Mouse (Mus musculus) left cerebral cortex, postnatal 36 days (tissue): ENCODE measurements at regions not wholly inside any gene's neighbourhood (a gene's known extent, or its start where the extent isn't known, plus 50 kb on each side); places are given as distances from the start of the nearest gene placed in this dataset.

Experiments used
- DNase-seq, 2 experiments: peaks; one replicate each; pipeline ENCODE4 v3.0.0; 2021 to 2022; ENCODE audit warnings: low spot score in 2 of 2, mixed read lengths in 1 of 2
- intact Hi-C: fragments of 180-260 bp; cut with DNase I; formaldehyde crosslinking; loops from one replicate; pipeline ENCODE4 v1.15.1; 2025

DNA sequence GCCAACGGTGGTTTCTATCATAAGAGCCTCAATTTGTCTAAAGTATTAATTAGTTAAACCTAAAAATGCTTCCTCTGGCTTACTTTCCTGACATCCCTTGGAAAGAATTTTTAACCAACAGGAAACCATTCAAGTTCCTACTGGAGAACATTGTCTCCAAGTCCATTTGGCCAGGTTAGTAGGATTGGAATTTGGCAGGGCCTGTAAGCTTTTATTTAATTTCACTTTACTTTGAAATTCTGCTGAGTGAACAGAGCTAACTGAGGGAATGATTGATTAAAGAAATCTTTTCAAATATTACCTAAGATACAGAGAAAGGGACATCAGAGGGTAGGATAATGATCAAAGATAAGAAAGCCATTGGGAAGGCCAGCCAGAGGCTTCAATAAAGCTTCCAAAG lies 102.4 kb upstream of the Sfrp2 start:
- intact Hi-C loops: no loop called here

DNA sequence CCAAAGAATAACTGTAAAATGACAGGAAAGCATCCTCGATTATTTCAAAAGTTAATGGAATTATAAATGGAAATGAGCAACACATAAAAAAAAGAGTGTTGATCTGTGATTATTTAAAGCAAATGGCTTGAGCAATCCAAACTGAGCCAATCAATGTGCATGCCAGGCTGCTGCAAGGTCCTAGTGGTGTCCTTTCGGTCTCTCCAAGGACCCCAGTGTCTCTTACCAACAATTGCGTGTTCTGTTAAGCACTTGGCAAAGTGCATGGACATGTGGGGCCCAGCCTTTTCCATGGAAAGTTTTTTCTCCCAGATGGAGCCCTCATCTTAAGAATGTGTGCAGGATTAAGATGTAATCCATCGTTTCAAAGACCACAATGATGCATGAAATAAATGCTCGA lies 90.0 kb upstream of the Sfrp2 start:
- intact Hi-C loops: no loop called here
- no peak for DNase-seq

More for the DNA sequence above, 102.4 kb upstream of the Sfrp2 start:
- DNase-seq: no peak

DNA sequence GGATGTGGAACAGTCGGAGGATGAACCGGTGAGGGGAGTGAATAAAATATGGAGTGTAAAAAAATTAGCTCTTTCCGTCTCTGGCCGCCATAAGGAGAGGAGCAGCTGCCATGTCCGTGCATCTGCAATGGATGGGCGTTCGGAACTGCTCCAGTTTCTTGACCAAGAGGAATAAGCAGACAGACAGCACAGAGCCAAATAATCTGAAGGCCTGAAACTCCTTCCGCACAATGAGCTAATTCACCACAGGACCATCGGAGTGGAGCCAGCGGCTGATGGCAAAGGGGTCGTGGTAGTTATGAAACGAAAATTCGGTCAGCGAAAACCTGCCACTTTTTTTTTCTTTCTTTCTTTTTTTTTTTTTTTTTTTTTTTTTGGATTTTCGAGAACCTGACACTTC lies 79.5 kb upstream of the Sfrp2 start:
- no peak for DNase-seq
- intact Hi-C loops: no loop called here

DNA sequence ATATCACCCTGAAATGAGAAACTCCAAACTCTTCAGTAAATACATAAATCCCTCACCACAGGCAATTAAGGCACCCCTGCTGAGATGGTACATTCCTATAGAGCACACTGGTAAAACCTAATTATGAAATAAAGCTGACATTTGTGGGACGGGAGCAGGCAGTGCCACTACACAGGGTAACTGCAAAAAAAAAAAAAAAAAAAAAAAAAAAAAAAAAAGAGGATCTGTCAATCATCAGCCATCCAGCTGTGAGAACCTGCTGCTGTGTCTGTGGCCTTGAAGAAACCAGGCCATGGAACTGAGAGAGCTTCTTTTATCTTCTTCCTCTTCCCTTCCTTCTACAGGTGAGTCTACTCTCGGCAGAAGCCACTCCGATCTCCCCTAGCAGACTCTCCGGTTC lies 78.6 kb upstream of the Sfrp2 start:
- DNase-seq: no peak
- intact Hi-C loops: no loop called here

DNA sequence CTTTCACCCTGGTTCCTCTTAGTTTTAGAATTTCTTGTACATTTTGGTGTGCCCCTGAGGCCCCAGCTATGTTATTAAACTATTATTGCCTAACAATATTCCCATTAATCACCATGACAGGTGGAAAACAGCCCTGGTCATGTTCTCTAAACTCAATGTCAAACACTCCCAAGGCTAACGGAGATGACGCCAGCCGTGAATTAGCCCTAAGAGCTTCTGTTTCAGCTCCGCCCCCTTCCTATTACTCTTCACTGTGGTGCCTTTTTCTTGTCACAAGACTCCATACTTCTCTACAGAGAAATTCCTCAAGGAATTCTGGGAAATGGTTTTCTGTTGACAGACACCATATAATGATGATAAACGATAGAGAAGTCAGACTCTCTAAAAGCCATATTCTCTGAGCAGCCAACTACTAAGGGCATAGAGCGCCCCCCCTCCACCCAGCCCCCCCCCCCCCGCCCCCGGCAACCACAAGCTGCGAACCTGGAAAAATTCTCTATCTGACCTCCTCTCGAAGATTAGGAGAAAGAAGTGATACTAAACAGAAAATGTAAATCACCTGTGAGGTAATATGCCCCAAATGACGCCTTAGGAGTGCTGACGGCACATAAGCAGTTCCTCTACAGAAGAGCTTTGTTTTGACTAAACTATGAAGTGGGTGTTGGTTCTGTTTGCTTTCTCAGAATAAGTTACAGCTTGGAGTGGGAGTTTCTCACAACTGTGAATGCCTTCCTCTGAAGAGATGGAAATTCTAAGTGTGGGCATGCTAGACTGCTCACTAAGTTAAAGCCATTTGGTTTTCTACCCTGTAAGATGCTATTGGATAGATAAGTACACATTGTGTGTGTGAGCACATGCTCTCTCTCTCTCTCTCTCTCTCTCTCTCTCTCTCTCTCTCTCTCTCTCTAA lies 76.8 kb upstream of the Sfrp2 start:
- DNase-seq: no peak
- intact Hi-C loops: no loop called here

DNA sequence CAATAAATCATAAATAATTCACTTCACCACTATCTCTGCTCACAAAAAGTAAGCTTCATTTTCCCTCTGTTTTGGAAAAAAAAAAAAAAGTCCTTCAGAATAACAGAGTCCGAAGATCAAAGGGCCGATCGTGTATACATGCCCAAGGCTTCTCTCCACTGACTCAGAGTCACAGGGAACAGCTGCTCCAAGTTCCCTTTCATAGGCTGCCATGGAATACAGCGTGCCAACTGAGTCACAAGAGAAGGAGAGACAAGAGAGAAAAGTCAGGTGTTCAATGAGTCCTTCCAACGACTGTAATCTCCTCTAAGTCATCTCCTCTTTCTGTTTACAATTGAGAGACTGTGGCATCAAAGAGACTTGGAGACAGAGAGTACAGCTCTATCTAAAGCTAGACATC lies 71.6 kb upstream of the Sfrp2 start:
- no peak for DNase-seq
- intact Hi-C loops: no loop called here

DNA sequence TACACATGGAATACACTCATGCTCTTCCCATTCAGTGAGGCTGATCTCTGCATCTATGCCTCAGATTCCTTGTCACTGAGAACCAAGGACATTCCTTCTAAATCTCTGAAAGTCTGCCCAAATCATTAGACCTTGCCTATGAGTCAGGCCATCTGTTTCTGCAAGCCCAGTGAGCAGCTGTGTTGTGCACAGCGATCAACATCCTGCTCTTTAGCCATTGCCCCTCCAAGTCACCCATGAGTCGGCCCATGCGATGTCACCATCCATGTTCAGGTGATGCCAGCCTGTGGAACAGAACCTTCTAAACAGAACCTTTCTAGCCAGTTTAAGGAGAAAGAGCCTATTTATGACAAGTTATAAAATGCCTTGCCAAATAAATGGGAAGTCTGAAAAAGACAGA lies 66.4 kb upstream of the Sfrp2 start:
- no peak for DNase-seq
- intact Hi-C loops: no loop called here

DNA sequence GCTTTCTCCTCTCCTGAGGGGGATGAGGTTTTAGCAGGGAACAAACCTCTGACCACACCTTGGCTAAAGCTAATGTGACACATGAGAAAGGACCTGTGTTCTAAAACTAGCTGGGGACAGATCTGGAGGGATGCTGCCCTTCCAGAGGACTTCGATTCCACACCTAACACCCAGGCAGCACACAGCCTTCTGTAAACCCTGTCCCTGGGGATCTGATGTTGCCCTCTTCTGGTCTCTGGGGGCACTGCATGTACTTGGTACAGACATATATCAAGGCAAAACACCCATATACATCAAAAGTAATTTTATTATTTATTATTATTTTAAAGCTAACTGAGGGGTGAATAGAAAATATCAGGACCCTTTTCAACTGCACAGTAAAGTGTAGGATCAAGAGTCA lies 65.0 kb upstream of the Sfrp2 start:
- intact Hi-C loops: no loop called here
- no peak for DNase-seq

DNA sequence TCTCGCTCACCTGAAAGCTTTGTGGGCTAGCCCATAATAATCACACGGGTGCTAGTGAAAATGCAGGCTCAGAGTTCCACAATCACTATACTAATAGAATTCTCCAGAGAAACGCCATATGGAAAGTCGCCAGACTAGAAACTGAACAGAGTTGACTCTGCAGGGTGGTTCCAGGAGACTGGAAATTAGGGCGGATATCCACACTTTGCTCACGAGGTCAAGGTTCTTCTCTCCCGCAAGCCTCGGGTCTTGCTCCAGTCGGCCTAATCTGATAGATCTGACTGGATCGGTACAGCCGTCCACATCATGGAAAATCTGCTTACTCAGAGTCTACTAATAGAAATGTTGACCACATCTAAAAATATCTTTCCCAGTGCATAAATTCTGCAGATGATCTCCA lies 61.6 kb upstream of the Sfrp2 start:
- intact Hi-C loops: no loop called here
- DNase-seq: no peak

DNA sequence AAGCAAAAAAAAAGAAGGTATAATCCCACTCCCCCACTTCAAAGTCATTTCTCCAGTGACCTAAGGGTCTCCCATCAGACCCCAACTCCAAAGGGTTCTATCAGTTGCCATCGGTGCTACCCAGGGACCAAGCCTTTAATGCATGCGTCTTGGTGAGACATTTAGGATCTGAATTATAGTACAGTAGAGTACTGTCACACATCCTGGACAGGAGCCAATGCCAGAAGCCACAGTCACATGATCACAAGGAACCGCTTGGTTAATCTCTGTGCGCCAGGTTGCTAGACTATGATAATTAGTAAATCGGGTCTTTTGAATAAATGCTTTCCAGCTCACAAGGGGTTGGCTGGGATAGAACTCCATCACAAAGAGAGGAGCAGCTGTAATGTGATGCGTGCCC lies 60.9 kb upstream of the Sfrp2 start:
- intact Hi-C loops: no loop called here
- no peak for DNase-seq

DNA sequence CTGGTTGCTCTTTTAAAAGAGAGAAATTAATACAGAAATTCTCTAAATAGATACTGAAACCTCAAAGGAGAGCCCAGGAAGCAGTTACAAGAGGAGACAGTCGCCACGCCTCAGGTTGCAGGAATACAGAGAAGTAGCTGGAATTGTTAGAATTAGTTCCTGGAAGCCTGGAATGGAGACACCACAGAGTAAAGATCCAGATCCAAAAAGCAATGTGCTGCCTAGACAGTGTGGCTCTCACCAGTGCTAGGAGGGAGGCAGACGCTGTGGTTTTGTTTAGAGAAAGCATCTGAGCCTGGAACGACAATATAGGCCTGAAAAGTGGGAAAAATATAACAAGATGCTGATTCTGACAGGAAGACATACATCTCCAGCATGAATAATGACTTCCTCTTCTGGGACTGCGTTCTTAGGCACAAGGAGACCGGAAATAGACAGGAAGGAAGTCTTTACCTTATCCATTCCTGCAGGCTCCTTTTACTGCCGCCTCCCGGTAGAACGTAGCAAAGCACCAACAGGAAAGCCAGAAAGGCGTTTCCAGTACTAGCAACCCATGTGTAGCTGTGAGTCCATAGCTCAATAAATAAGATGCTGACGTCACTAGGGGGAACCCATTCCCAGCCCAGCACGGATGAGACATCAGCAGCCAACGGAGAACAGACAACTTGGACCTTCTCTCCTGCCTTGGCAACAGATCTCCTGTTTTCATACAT lies 59.4 kb upstream of the Sfrp2 start:
- intact Hi-C loops: no loop called here
- DNase-seq: no peak

DNA sequence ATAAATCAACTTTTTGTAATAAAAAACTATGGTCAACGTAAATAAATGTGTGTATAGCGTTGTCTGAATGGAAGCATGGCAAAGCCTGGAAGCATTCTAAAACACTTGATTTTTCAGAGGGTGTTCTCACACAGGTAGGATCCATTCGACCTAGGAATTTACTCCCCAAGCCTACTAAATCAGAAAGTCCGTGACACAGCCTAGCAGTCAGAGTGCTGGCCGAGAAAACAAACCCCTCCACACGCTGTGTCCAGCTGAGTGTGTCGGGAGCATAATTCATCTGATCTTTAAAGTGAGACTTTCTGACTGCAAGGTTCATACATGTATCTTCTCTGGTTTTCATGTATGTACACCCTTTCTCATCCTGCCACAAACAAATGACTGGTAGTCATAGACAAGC lies 58.8 kb upstream of the Sfrp2 start:
- no peak for DNase-seq
- intact Hi-C loops: no loop called here

DNA sequence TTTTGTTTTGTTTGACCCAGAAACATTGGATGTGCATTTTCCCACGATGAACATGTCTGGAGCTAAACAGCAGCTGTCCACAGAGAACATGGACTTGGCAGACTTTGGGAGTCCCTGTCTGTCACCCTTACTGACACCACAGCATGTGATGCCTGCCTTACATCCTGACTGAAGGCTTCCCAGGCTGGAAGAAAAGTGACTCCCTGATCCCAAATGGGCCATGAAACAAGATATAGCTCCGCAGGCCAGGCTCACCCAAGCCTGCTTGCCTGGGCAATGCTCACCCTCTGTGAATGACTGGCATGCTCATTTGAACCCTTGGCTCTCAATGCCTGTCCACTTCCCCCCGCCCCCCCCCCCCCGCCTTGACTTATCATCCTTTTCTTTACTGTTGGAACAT lies 57.1 kb upstream of the Sfrp2 start:
- intact Hi-C loops: no loop called here

DNA sequence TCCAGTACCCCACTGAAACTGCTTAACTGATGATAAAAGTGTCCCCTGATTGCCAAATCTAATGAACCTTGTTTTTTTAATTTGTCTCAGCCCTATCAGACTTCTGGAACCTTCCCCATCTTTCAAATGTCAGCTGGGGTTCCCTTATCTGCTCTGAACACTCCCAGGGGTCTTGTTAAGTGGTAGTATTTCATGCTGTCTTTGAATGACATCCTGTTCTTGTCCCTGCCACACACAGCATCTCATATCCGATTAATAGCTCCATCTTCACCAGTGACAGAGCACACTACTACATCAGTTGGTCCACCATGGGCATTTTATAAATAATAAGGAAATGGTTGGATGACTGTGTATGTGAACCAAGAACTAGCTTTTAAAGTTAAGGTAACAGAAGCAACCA lies 56.6 kb upstream of the Sfrp2 start:
- no peak for DNase-seq
- intact Hi-C loops: no loop called here

More for the DNA sequence above, 57.1 kb upstream of the Sfrp2 start:
- DNase-seq: no peak

DNA sequence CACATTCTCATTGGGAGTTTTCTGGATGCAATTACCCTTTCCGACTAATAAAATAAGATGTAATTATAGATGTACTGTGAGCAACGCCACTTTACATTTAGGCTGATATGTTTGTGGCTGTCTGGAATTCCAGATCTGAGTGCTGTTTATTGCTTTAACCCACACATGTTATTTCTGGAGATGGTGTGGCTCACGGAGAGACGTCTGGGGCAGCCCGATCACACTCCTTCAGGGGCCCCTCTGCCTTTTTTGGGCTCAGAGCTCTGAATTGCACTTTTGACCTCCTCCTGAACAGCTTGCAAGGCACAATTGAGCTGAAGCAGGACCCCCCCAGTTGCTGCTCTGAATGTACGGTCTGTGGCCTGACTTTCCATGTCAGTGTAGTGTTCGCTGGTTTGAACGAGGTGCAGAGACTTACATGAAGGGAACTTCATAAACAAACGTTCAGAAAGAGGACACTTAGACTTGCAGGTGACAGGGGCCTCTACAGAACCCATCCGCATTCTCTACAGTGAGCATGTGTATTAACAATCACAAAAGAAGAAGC lies 55.1 kb upstream of the Sfrp2 start:
- no peak for DNase-seq
- intact Hi-C loops: no loop called here

DNA sequence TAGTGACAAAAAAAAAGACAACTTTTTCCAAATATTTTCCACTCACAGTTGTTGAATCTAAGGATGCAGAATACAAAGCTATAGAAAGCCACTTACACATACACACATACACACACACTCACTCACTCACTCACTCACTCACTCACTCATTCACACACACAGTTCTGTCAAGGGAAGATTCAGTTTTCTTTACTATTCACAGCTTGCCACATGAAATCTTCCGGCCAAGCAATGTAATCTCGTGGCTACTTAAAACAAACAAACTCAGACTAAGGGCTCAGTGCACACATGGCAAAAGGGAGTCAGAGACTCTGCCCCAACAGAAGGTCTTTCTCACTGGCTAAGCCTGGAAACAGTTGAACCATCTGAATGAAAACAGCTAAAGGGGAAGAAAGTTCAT lies 53.8 kb upstream of the Sfrp2 start:
- intact Hi-C loops: no loop called here
- no peak for DNase-seq

DNA sequence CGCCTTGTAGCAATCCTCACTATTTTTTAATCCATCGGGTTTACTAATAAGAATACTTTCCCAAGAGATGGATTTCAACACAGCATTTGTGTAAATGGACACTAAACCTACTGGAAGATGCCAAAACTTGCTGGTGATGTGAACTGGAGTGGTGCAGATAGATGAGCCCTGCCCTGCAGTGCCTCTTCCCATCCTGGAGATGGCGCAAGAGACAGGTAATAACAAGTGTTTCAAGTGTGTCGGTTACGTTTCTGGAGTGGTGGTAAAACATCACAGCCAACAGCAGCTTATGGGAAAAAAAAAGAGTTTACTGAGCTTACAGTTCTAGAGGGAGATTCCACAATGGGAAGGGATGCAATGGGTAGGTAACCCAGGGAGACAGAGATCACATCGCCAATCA lies 51.5 kb upstream of the Sfrp2 start:
- intact Hi-C loops: no loop called here
- DNase-seq: no peak
